Mouse (Mus musculus) testis, adult 2 months (tissue): ENCODE measurements around the gene Sap18b.

Experiments
- CTCF ChIP-seq: fragments of 200-500 bp; IDR thresholded peaks from 2 replicates; pipeline ENCODE4 v1.5.1; 2012; ENCODE audit warnings: low read depth, mild to moderate bottlenecking, inconsistent platforms, low read length, moderate library complexity; ENCODE audit not compliant: control insufficient read depth, insufficient read depth, insufficient replicate concordance
- POLR2A ChIP-seq: fragments of 200-500 bp; IDR thresholded peaks from 2 replicates; pipeline ENCODE4 v1.6.1; 2012; ENCODE audit warnings: low read depth, mild to moderate bottlenecking, inconsistent platforms, low read length, moderate library complexity; ENCODE audit not compliant: control insufficient read depth

GRCm38 (mm10) chr8:95782628-95783027, 42.5 kb upstream of the Sap18b start:
- TF ChIP-seq CTCF: no peak
- TF ChIP-seq POLR2A: no peak
